Mouse (Mus musculus) stomach, embryonic 16.5 days (tissue): ENCODE data around the gene 4930579G24Rik. TPM values are rescaled to one million over a fixed set of nuclear protein-coding genes. Genes with fewer than 3 reads are reported as not detected.

ENCODE experiments used
- ATAC-seq: fragments of 200-750 bp; cut with Nextera tagmentation; 2 replicates; pipeline ENCODE4 v1.8.0; 2017; ENCODE audit warnings: moderate number of reproducible peaks, moderate TSS enrichment; ENCODE audit not compliant: insufficient read depth, low FRiP score
- H3K27ac ChIP-seq: fragments of 300-500 bp; sonication (generic); 2 replicates; pipeline ENCODE4 v1.5.1; 2014; ENCODE audit warnings: low read length
- H3K27me3 ChIP-seq: fragments of 300-500 bp; sonication (generic); 2 replicates; pipeline ENCODE4 v1.6.1; 2014; ENCODE audit warnings: low read length, control low read depth, mixed read lengths; ENCODE audit not compliant: control insufficient read depth, insufficient read depth
- H3K36me3 ChIP-seq: fragments of 300-500 bp; sonication (generic); 2 replicates; pipeline ENCODE4 v1.6.1; 2014; ENCODE audit warnings: low read length; ENCODE audit not compliant: control insufficient read depth, insufficient read depth
- H3K4me1 ChIP-seq: fragments of 300-500 bp; sonication (generic); 2 replicates; pipeline ENCODE4 v1.6.1; 2014; ENCODE audit warnings: low read length, control low read depth, mixed read lengths; ENCODE audit not compliant: control insufficient read depth, insufficient read depth
- H3K4me2 ChIP-seq: fragments of 300-500 bp; sonication (generic); 2 replicates; pipeline ENCODE4 v1.6.1; 2014; ENCODE audit warnings: low read depth, low read length, mixed read lengths
- H3K4me3 ChIP-seq: fragments of 300-500 bp; sonication (generic); replicated peaks from 2 replicates; pipeline ENCODE4 v1.5.1; 2014; ENCODE audit warnings: mild to moderate bottlenecking, low read length
- H3K9ac ChIP-seq: fragments of 300-500 bp; sonication (generic); 2 replicates; pipeline ENCODE4 v1.6.1; 2014; ENCODE audit warnings: low read length
- H3K9me3 ChIP-seq: fragments of 300-500 bp; sonication (generic); replicated peaks from 2 replicates; pipeline ENCODE4 v1.6.1; 2016; ENCODE audit warnings: low read length, control low read depth; ENCODE audit not compliant: control insufficient read depth
- WGBS: fragments of 180-500 bp; shearing (Covaris S2); extraction: QIAGEN DNeasy Blood & Tissue Kit; methylation state at CpG from one replicate; pipeline ENCODE4 v1.1.7; 2014; 5-methylcytosine and 5-hydroxymethylcytosine counted together
- polyA plus RNA-seq: library from polyadenylated mRNA; unstranded; fragments of >200 nt; fragmentation: Nextera tagmentation; extraction: Ambion mirVana; gene quantifications from 2 replicates; pipeline ENCODE4 v1.2.1, GENCODE M21; 2015

4930579G24Rik gene
- polyA plus RNA-seq: 25.6 and 27.1 TPM in 2 replicates

DNA sequence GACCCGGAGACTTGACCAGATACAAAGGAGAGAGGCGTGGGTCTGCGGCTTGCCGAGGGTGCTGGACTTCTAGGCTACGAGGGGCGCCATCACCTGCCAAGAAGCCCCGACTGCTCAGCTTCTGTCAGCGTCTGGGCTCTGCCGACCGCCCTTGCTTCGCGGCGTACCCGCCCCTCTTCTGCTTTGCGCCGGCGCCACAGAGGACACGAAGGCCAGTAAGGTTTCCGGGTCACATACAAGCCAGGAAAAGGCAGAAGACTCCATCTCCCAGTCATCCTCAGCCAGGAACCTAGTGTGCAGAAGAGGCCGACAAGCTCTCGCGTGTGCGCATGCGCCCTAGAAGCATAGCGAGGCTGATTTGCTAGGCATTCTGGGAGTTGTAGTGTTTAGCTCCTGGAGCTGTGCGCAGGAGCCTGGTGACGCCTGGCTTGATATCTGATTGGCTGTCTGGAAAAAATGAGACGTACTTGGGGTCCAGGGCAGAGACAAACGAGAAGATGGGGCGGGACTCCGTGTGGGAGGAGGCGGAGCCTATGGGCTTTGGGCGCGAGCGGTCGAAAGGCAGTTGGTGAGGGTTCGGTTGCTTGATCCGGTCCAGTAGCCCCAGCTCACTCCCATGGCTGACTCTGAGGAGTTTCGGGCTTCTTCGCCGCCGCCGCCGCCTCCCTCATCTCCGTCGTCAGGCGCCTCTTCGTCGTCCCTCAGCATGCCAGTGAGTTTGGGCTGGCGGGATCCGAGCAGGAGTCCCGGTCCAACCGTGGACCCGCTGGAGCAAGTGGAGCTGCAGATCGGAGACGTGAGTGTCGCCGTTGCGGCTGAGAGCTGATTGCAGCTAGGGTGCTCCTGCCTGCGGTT is at the start of gene 4930579G24Rik:
Gene 4930579G24Rik (plus strand): TSS at position 519 of the 855 bp plus-strand sequence.
- Histone ChIP-seq H3K36me3 (peaks cover 24% of the 10 kb centered on the region), H3K27me3 (no peaks in the 10 kb centered on the region), H3K4me3 (peak within 1 kb of the TSS; percentile 84), H3K4me2 (peak within 1 kb of the TSS; percentile 86), H3K9me3 (peaks cover 2% of the 10 kb centered on the region; the same call in 1 of the 2 replicates), H3K4me1 (0 out of 2 replicates have a peak, but pooled peaks cover 2% of the 10 kb centered on the region), H3K9ac (peak within 1 kb of the TSS; percentile 90), H3K27ac (peak within 1 kb of the TSS; percentile 85)
- peak; percentile 99 for ATAC-seq
- WGBS: under 1% methylated on average over 60 of the region's 60 CpGs

DNA sequence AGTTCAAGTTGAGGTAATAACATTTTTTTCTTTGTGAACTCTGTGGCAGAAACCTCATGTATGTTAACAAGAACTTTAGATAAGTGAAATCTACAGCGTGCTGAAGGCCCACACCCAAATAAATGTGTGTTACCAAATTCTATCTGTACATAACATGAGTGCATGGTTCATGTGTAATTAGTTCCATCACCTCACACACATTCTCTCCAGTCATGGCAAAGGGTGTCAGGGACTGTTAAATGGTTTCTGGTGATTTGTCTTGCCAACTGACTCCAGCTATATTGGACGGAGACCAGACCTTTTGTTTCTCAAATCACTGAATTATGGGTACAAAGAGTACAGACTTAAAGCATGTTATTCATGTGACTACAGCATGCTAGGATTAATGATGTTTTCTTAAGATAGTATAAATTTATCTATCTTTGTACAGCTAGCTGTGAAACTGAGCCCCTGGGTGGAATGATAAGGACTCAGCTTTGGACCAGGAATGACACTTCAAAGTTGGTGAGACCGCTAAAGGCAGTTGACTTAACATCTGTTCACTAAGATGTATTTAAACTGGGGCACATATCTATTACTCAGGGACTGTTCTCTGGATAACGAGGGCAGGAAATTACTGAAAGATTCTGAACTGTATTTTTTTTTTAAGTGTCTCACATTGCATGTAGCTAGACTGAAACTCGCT is 48.8 kb upstream of the 4930579G24Rik start:
- no peaks in the 10 kb centered on the region for H3K36me3 ChIP-seq
- no peak overlapping the region for H3K4me2 ChIP-seq
- H3K4me3 ChIP-seq: no peak overlapping the region
- H3K4me1 ChIP-seq: peaks cover 3% of the 10 kb centered on the region; the same call in 1 of the 2 replicates
- 51% methylated on average over 5 of the region's 5 CpGs for WGBS
- H3K27ac ChIP-seq: no peak overlapping the region
- H3K9ac ChIP-seq: no peak overlapping the region
- H3K9me3 ChIP-seq: no peaks in the 10 kb centered on the region
- peak; percentile 67; the same call in 1 of the 2 replicates for ATAC-seq
- H3K27me3 ChIP-seq: no peaks in the 10 kb centered on the region

DNA sequence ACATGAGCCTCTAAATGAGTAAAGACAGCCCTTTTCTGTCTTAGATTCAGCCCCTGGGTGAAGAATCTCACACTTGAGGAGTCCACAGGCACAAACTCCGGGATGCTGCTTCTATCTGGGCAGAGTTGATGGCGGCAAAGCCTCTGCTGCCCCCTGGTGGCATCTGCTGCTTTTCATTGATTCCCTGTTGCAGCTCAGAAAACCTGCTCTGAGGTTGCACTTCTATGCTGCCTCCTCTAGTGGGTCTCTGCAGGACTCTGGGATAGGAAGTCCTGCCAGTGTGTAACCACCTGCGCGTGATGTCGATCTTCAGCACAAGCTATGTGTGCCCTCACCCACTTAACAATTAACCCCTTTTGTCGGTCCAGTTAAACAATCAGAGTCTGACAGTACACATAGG is 42.1 kb upstream of the 4930579G24Rik start:
- H3K4me3 ChIP-seq: no peak overlapping the region
- no peaks in the 10 kb centered on the region for H3K36me3 ChIP-seq
- no peaks in the 10 kb centered on the region for H3K27me3 ChIP-seq
- no peak overlapping the region for H3K4me2 ChIP-seq
- WGBS: 4% methylated on average over 6 of the region's 6 CpGs
- no peak overlapping the region for H3K9ac ChIP-seq
- H3K27ac ChIP-seq: no peak overlapping the region
- peak; percentile 73 for ATAC-seq
- H3K4me1 ChIP-seq: no peaks in the 10 kb centered on the region
- no peaks in the 10 kb centered on the region for H3K9me3 ChIP-seq

DNA sequence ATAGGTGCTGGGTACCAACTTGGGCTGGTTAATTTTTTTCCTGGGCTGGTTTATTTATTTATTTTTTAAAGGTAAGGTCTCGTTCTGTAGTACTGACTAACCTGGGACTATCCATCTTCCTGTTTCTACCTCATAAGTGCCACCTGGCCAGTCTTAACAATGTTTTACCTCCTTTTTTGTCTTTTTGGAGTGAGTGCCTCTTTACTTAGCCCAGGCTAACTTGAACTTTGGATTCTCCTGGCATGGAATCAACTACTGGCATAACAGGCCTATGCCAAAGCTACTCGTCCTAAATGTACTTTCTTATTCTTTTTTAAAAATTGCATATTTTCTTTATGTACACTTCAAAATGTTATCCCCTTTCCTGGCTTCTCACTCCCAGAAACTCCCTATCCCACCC is 39.2 kb upstream of the 4930579G24Rik start:
- H3K9me3 ChIP-seq: no peaks in the 10 kb centered on the region
- no peak overlapping the region for H3K4me2 ChIP-seq
- WGBS: 74% methylated on average over 2 of the region's 2 CpGs
- H3K27me3 ChIP-seq: no peaks in the 10 kb centered on the region
- H3K27ac ChIP-seq: no peak overlapping the region
- H3K9ac ChIP-seq: no peak overlapping the region
- ATAC-seq: no peak
- no peak overlapping the region for H3K4me3 ChIP-seq
- H3K36me3 ChIP-seq: peaks cover 7% of the 10 kb centered on the region; the same call in 1 of the 2 replicates
- peaks cover 11% of the 10 kb centered on the region for H3K4me1 ChIP-seq

DNA sequence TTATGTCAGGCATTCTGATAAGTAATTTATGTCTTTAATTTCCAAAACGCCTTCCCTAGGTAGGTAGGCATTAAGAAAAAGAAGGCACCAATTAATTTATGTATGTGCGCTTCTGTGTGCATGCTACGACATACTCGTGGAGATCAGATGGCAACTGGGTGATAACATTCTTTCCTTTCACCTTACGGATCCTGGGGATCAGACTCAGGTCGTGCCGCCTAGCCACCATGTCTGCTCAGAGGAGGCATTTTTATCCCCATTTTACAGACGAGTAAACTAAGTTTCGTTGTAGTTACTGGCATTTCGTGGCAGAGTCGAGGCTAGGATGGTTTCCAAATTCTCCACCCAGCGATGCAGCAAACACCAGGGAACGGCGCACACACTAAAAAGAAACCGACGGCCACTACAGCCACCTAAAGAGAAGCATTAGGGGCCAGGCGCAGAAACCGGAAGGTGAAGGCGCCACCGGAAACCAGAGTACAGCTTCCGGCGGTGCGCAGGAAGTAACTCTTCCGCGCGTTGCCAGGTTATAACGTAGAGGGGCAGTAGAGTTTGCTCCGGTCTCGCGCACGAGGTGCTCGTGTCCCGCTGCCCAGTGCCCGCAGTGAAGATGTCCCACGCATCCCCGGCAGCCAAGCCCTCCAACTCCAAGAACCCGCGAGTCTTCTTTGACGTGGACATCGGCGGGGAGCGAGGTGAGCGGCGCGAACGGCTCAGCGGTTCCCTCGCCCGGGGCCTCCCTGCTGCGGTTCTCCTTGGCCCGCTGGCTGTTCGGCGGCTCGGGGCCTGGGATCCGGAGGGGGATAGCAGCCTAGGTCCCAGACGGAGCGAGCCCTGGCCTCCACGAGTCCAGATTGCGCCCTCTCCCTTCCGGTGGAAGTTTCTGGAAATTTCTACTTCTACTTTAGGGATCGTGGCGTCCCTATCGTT is 37.8 kb upstream of the 4930579G24Rik start, which contains the start of gene Ppid:
Gene Ppid (plus strand): TSS at position 480 of the 930 bp plus-strand sequence.
- H3K4me2 ChIP-seq: peak within 1 kb of the TSS; percentile 68
- ATAC-seq: peak; percentile 84
- peak within 1 kb of the TSS; percentile 92 for H3K9ac ChIP-seq
- no peaks in the 10 kb centered on the region for H3K27me3 ChIP-seq
- peaks cover 13% of the 10 kb centered on the region for H3K36me3 ChIP-seq
- H3K4me1 ChIP-seq: peaks cover 11% of the 10 kb centered on the region
- WGBS: 2% methylated on average over 63 of the region's 63 CpGs
- no peaks in the 10 kb centered on the region for H3K9me3 ChIP-seq
- peak within 1 kb of the TSS; percentile 87 for H3K4me3 ChIP-seq
- H3K27ac ChIP-seq: peak within 1 kb of the TSS; percentile 89

DNA sequence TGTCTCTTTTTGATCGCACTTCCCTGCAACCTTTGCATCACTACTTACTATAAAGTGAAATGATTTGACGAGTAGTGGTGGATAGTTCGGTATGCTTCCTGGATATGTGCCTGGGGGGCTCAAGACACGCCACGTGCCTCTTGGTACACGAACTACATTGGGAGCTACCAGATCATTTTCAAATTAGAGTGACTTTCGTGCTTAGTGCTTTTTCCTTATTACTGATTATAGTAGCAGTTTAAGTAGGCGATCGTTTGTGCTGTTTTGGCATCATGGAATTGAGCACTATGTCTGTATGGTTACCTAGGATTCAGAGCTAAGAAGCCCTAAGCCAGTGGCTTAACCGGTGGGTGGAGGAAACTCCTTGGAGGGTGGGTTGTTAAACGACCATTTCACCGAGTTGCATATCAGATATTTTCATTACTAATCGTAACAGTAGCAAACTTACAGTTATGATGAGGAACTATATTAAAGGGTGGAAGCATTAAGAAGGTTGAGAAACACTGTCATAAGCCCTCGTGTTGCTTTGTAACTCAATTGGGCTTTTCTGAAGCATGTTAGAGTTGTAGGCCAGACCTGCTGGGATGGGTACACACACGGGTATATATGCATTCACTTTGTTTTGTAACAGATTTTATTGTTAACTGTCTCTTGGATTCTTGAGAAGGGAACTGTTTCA is 36.9 kb upstream of the 4930579G24Rik start:
- ATAC-seq: peak; percentile 11; the same call in 1 of the 2 replicates
- 2% methylated on average over 15 of the region's 15 CpGs for WGBS

DNA sequence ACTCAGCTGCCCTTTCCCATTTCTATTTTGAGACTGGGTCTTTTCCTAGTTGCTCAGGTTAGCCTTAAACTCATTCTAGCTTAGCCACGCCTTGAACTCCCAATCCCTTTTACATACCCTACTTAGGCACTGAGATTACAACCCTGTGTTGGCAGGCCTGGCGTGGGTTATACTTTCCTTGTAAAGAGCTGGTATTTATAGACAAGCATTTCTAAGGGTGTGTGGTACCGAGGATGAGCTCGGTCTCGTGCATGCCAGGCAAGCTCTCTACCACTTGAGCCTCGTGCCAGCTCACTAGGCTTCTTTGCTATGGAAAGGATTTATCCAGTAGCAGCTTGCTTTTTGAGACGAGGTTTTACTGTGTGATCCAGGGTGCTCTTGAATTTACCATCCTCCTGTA is 33.4 kb upstream of the 4930579G24Rik start:
- Histone ChIP-seq H3K4me3 (no peak overlapping the region), H3K9ac (no peak overlapping the region), H3K27me3 (no peaks in the 10 kb centered on the region), H3K27ac (no peak overlapping the region), H3K4me1 (peaks cover 11% of the 10 kb centered on the region), H3K4me2 (no peak overlapping the region), H3K9me3 (no peaks in the 10 kb centered on the region), H3K36me3 (peaks cover 28% of the 10 kb centered on the region)
- no peak for ATAC-seq
- 90% methylated on average over 7 of the region's 7 CpGs for WGBS

More for the DNA sequence above, 36.9 kb upstream of the 4930579G24Rik start:
- H3K9ac ChIP-seq: peak overlapping the region; percentile 92
- peaks cover 18% of the 10 kb centered on the region for H3K36me3 ChIP-seq
- no peaks in the 10 kb centered on the region for H3K9me3 ChIP-seq
- H3K4me2 ChIP-seq: peak overlapping the region; percentile 68
- H3K4me1 ChIP-seq: peaks cover 11% of the 10 kb centered on the region
- H3K27me3 ChIP-seq: no peaks in the 10 kb centered on the region
- peak overlapping the region; percentile 87 for H3K4me3 ChIP-seq
- H3K27ac ChIP-seq: peak overlapping the region; percentile 89

DNA sequence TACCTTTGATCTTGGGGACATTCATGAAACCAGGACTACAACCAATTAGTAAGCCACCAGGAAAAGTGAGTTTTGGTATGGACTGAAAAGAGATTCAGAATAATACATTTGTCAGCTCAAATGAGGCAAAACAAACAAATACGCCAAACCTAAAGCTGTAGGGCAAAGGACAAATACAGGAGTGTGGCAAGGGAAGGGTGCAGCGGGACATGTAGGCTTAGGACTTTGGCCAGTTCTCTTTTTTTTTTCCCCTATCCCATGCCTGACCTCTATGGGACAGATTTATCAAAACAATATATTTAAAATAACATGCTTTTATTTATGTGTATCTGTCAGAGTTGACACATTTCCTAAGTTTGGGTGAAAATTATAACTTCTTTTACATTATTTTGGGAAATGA is 19.0 kb upstream of the 4930579G24Rik start:
- 83% methylated on average over 2 of the region's 2 CpGs for whole genome bisulfite sequencing
- Histone ChIP-seq H3K36me3 (peaks cover 24% of the 10 kb centered on the region), H3K9ac (no peak overlapping the region), H3K4me1 (no peaks in the 10 kb centered on the region), H3K27ac (no peak overlapping the region), H3K27me3 (no peaks in the 10 kb centered on the region), H3K4me3 (no peak overlapping the region), H3K9me3 (no peaks in the 10 kb centered on the region), H3K4me2 (no peak overlapping the region)
- no peak for ATAC-seq
